Mouse (Mus musculus): ENCODE measurements at regions not wholly inside any gene's neighbourhood (a gene's known extent, or its start where the extent isn't known, plus 50 kb on each side); places are given as distances from the start of the nearest gene placed in this dataset.

DNA sequence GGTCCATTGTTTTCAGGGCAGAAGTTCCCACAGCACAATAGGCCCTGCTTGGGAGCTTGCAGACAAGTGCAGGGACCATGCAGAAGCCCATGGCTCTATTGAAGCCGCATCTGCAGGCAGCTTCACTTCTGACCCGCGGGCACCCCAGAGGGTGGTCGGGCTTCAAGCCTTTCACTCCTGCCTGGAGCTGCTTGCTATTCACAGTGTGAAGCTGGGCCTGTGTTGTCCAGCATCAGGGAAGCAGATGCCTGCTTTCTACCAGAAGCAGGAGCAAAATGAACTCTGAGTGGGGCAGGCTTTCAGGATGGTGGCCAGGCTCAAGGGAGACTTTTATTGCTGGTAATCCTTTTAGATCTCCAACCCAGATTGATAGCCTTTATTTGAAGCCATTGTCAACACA lies 180.2 kb upstream of the Arglu1 start:
- TF ChIP-seq CTCF (IDR thresholded peaks at IDR 0.05; ENCODE audit: low read depth) (no peak), EP300 (IDR thresholded peaks at IDR 0.05; ENCODE audit: low read depth) (no peak)
